Mouse (Mus musculus) ES-E14 (cell line): ENCODE results near the gene Gm28845.

Experiments
- CHD2 ChIP-seq: IDR thresholded peaks from 2 replicates; pipeline ENCODE4 v1.6.1; 2014; ENCODE audit warnings: mild to moderate bottlenecking, low read depth, low read length, inconsistent platforms
- HCFC1 ChIP-seq: IDR thresholded peaks from 2 replicates; pipeline ENCODE4 v1.6.1; 2012; ENCODE audit warnings: low read length, inconsistent platforms, borderline replicate concordance; ENCODE audit not compliant: insufficient read depth
- MAFK ChIP-seq: IDR thresholded peaks from 2 replicates; pipeline ENCODE4 v1.6.1; 2014; ENCODE audit warnings: mild to moderate bottlenecking, low read depth, low read length, inconsistent platforms; ENCODE audit not compliant: insufficient read depth
- ZNF384 ChIP-seq: IDR thresholded peaks from 2 replicates; pipeline ENCODE4 v1.6.1; 2012; ENCODE audit warnings: low read depth, low read length, inconsistent platforms

DNA sequence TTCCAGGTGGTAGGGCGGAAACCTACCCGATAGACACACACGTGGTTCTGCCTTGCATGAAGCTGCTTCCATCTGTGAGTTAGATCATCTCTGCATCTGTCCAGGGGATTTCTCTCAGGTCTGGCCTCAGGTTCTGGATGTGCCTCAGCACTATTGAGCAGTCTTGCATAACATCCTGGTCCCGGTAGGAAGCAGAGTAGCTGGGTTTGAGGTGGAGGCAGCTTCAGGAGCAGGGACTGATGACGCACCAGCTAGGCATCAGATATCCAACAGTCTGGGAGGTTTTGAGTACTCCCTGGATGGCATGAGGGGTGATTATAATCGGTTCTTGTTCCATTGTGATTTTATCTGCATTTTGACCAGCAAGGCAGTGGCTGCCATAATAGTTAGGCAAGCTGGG lies 18.2 kb upstream of the Gm28845 start:
- TF ChIP-seq MAFK (no peak), CHD2 (no peak), HCFC1 (no peak), ZNF384 (no peak)
